Comparison of ENCODE assay signal across 7 mouse cellular contexts in the genomic region with DNA sequence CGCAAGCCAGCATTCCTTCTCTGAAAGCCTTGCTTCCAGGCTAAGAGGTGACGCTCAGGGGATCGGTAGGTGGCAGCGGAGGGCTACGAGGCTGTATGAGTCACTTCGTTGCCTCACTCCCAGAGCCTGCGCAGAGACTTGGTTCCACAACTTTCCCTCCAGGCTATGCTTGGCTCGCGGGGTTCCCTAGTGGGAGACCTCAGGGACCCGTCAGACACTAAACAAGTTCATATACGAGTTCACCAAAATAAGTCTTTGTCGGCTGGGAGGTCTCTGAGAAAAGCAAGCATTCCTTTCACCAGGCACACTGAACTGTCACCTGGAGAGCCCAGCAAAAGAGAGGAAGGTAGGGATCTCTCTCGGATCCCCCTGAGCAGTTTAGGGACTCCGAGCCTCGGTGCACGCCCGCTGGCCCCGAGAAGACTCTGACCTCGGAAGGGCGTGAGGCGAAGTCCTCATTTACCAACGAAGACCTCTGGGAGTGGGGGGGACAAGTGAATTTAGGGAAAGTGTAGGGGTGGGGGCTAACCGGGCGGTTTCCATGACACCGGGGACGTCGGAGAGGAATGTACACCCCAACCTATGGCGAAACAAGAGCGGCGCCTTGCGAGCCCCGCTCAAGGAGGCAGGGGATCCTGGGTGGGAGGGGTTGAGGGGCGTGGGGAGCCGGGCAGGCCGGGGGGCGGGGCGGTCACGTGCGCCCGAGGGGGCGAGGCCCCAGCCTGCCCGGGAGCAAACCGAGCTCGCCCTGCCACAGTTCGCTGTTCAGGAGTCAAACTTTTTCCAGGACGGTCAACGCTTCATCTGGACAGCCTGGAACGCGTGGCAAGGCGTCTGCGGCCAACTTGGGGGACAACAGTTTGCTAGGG. TPM values are rescaled to one million over a fixed set of nuclear protein-coding genes. Genes with fewer than 3 reads are reported as not detected.
A peak's percentile ranks its signal among the peaks of the same experiment; 100 is the strongest.
DNase-seq lines count a peak whose midpoint lies in the region; ATAC-seq and TF ChIP-seq lines count a peak whose summit lies in the region.

A gene (plus strand): TSS at position 713 of the 869 bp plus-strand sequence.

- H3K9me3 ChIP-seq in limb, embryonic 10.5 days (replicated peaks), result no peaks in the 10 kb centered on the region
- H3K9me3 ChIP-seq in midbrain, embryonic 12.5 days, result no peaks in the 10 kb centered on the region

- H3K27ac ChIP-seq in limb, embryonic 10.5 days, result peak within 1 kb of the TSS; percentile 5; the same call in 1 of the 2 replicates
- H3K27ac ChIP-seq in midbrain, embryonic 12.5 days (replicated peaks), result no peak within 1 kb of the TSS
- H3K27ac ChIP-seq in small intestine, adult 2 months (ENCODE audit: insufficient read depth, low read depth, low read length), result no peak within 1 kb of the TSS

- no peaks in the 10 kb centered on the region for H3K36me3 ChIP-seq in limb, embryonic 10.5 days
- no peaks in the 10 kb centered on the region for H3K36me3 ChIP-seq in midbrain, embryonic 12.5 days
- no peaks in the 10 kb centered on the region for H3K36me3 ChIP-seq in small intestine, adult 2 months (ENCODE audit: control insufficient read depth, insufficient read depth, low read length)

- DNase-seq in adrenal gland, postnatal 14 days, result peak; percentile 92
- peak; percentile 77 for DNase-seq in embryo, embryonic 9.5 days (ENCODE audit: extremely low spot score)
- peak; percentile 88 for DNase-seq in heart, adult 18-20 months
- DNase-seq in kidney, adult 18-20 months, result peak; percentile 88
- peak; percentile 83 for DNase-seq in limb, embryonic 10.5 days (ENCODE audit: low spot score)

- peak within 1 kb of the TSS; percentile 62 for H3K4me3 ChIP-seq in limb, embryonic 10.5 days
- H3K4me3 ChIP-seq in midbrain, embryonic 12.5 days, result peak within 1 kb of the TSS; percentile 46
- peak within 1 kb of the TSS; percentile 63 for H3K4me3 ChIP-seq in small intestine, adult 2 months (ENCODE audit: low read depth, low read length)

- peak; percentile 83 for ATAC-seq in midbrain, embryonic 12.5 days (ENCODE audit: low FRiP score, low read depth)

- peaks cover 23% of the 10 kb centered on the region for H3K27me3 ChIP-seq in limb, embryonic 10.5 days (ENCODE audit: low read depth, poor library complexity, severe bottlenecking)
- H3K27me3 ChIP-seq in midbrain, embryonic 12.5 days, result peaks cover 35% of the 10 kb centered on the region
- peaks cover 4% of the 10 kb centered on the region; the same call in 1 of the 2 replicates for H3K27me3 ChIP-seq in small intestine, adult 2 months (ENCODE audit: control insufficient read depth, insufficient read depth, low read length)

- WGBS in limb, embryonic 10.5 days, result under 1% methylated on average over 50 of the region's 51 CpGs
- under 1% methylated on average over 50 of the region's 51 CpGs for WGBS in midbrain, embryonic 12.5 days
- under 1% methylated on average over 51 of the region's 51 CpGs for WGBS in small intestine, adult 2 months

- H3K4me2 ChIP-seq in midbrain, embryonic 12.5 days (replicated peaks), result peak within 1 kb of the TSS; percentile 95

- H3K9ac ChIP-seq in midbrain, embryonic 12.5 days (replicated peaks), result peak within 1 kb of the TSS; percentile 49

- peaks cover 18% of the 10 kb centered on the region for H3K4me1 ChIP-seq in limb, embryonic 10.5 days
- peaks cover 17% of the 10 kb centered on the region for H3K4me1 ChIP-seq in midbrain, embryonic 12.5 days
- peaks cover 3% of the 10 kb centered on the region for H3K4me1 ChIP-seq in small intestine, adult 2 months (ENCODE audit: control insufficient read depth, insufficient read depth, insufficient read length, low read length)

- peak; percentile 81 for TF ChIP-seq CTCF in small intestine, adult 2 months (IDR thresholded peaks at IDR 0.05; ENCODE audit: extremely low read depth, insufficient read length, insufficient replicate concordance, low read depth, low read length)

- no peak for TF ChIP-seq POLR2A in small intestine, adult 2 months (IDR thresholded peaks at IDR 0.05; ENCODE audit: low read depth, low read length)

RNA-seq across cellular contexts. Expression of the gene that starts here (rescaled TPM):
- total RNA-seq in adrenal gland, postnatal 14 days (2021), result 4.3 and 5.7 TPM in 2 replicates
- 1 to 10 TPM; 2.2 to 3.2 TPM for total RNA-seq in heart, adult 18-20 months (2021)
- 0.41 and 0.93 TPM in 2 replicates for polyA plus RNA-seq in limb, embryonic 10.5 days (2016; fragmentation: Nextera tagmentation; extraction: Ambion mirVana)
- 2.3 and 2.5 TPM in 2 replicates for polyA plus RNA-seq in midbrain, embryonic 12.5 days (2016; fragmentation: Nextera tagmentation; extraction: Ambion mirVana)
- 1.8 and 3.4 TPM in 2 replicates for polyA plus RNA-seq in small intestine, adult 2 months (2012; rRNA removed)

Comparison
In these comparisons a context has a peak if more than half of its experiments do, and no peak if none do; other contexts are left out.
1. Peak in DNase-seq, H3K4me3 ChIP-seq and H3K27ac ChIP-seq in limb, embryonic 10.5 days; RNA of the gene not detected or under 1 TPM.